Mouse (Mus musculus): Measurements from ENCODE around the gene Zmat3.
A peak's percentile ranks its signal among the peaks of the same experiment; 100 is the strongest.

The Zmat3 gene

DNA sequence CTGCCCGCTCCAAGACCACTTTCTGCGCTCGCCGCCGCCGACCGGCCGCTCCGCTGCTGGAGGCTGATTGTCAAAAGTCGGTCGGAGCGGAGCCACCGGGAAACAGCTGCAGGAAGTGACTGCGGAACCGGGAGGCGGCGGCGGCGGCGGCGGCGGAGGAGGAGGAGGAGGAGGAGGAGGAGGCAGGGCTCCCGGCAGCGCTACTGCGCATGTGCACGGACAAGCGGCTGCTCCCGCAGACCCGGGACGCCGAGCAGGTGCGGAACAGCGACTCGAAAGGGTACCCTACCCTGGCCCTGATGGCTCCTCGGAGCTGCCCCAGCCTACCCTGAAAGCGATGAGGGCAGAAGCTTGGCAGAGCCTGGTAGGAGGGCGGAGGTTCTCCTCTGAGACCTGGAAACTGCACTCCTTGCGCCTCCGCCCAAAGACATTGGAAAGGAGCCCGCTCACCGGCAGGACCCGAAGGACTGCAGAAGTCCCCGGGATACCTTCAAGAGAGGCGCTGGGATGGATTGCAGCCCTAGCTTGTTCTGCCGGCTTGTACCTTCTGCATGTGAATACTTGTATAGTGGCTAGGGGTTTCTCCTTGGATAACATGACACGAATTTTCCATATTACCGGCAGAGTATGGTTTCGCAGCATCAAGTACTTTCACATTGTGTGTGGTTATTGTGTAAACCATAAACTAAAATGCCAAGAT, at the start of gene Zmat3:
Gene Zmat3, minus strand, starts transcription at position 469 of the 700 bp plus-strand sequence.
- DNase-seq = peak; percentile 85

GRCm38 (mm10) chr3:32414381-32414780, 48.6 kb upstream of the Zmat3 start:
- no peak for DNase-seq

GRCm38 (mm10) chr3:32412502-32413044, 46.8 kb upstream of the Zmat3 start:
- no peak for DNase-seq

DNA sequence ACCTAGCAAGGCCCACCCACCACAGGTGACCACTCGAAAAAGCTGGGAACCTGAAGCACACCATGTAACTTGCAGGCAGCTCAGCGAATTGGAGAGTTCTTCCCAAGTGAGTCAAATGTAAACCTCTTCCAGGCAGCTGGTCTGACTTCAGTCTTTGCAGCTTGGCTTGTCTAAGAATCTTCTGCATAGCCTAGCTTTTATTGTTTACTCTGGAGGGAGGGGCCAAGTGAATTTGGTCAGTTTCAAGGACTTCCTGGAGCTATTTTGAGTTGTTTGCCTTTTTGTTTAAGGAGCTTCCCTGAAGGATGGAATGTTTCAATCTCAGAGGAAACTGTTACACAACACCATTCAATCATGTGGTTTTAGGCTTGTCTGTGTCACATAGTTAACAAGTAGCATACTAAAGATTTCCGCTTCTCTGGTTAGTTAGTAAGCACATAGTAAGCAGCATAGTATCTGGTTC, 43.0 kb upstream of the Zmat3 start:
- DNase-seq = no peak

DNA sequence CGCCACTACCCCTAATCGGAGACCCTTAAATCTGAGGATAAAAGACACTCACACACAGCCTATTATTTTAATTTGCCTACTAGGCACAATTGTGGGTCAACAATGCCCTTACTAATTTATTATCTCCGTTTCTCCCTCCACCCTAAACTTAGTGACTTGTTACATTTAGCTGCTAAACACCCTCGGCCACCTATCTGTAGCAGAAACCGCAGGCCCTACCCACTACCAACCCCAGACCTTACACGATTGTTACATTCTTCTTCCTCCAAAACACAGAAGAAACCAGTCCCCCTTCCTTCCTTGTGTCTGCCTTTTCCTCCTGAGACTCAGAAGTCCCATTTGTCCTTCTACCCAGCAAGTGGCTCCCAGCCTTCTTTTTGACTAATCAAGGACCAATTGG, 41.0 kb upstream of the Zmat3 start:
- DNase-seq = no peak

GRCm38 (mm10) chr3:32405699-32406098, 39.9 kb upstream of the Zmat3 start:
- DNase-seq = no peak

- DNase-seq = no peak
Observed at GRCm38 (mm10) chr3:32402990-32403885, 37.4 kb upstream of the Zmat3 start.

DNA sequence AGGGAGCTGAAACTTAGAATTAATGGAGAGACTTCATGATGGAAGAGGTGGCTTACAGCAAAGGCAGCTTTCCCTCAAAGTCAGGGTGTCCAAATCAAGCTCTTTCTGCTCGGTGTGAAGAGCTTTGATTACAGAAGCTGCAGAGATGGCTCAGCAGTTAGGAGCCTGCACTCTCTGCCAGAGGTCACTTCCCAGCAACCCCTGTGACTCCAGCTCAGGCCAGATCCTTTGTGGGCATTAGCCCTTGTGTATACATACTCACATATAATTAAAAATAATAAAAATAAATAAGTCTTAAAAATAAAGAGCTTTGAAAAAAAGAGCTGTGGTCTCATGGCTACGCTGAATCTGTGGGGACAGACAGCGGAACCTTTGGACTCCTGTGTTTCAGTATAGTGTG, 35.8 kb upstream of the Zmat3 start:
- no peak for DNase-seq

- no peak for DNase-seq
Observed at GRCm38 (mm10) chr3:32399931-32400330, 34.1 kb upstream of the Zmat3 start.

- DNase-seq = no peak
Observed at GRCm38 (mm10) chr3:32399381-32399780, 33.6 kb upstream of the Zmat3 start.

GRCm38 (mm10) chr3:32398623-32399022, 32.8 kb upstream of the Zmat3 start:
- no peak for DNase-seq

DNA sequence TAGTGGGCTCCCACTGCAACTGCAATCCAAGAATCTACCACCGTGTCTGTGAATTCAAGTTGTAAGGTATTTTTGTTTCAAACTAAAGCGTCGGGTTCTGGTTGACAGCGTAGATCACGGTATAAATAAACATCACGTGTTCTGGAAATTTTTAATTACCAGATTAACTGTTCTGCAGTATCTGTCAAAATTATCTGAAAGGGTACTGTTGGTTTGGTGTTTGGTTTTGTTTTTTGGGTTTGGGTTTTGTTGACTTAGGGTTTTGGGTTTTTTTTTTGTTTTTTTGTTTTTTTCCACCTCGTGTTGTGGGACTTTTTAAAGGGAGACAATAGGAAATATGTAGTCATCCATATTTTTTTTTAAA, 32.3 kb upstream of the Zmat3 start:
- DNase-seq = no peak

- peak; percentile 66 for DNase-seq
Observed at GRCm38 (mm10) chr3:32397461-32398174, 31.8 kb upstream of the Zmat3 start, which contains the start of gene Pik3ca. Pik3ca (plus strand) TSS chr3:32397671.

- DNase-seq = peak; percentile 98
Observed at GRCm38 (mm10) chr3:32396794-32397460, 31.1 kb upstream of the Zmat3 start.

GRCm38 (mm10) chr3:32395771-32396551, 30.1 kb upstream of the Zmat3 start:
- peak; percentile 12 for DNase-seq

DNA sequence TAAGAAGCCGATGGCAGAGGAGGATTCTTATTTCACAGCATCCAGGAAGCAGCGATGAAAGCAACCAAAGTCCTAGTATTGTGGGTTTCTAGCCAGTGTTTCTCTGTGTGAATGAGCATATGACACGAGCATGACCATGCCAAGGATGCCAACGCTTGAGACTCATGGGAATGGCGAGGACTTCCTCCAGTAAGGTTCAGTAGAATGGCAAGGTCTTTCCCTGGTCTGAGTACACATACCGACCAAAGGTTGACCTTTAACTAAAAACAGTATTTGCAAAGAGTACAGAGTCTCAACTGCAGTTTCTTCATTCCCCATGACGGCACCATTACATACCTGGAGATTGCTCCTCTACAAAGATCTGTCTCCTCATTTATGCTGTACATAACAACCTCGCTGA, 28.2 kb upstream of the Zmat3 start:
- no peak for DNase-seq

- DNase-seq = no peak
Observed at GRCm38 (mm10) chr3:32392841-32393240, 27.0 kb upstream of the Zmat3 start.

DNA sequence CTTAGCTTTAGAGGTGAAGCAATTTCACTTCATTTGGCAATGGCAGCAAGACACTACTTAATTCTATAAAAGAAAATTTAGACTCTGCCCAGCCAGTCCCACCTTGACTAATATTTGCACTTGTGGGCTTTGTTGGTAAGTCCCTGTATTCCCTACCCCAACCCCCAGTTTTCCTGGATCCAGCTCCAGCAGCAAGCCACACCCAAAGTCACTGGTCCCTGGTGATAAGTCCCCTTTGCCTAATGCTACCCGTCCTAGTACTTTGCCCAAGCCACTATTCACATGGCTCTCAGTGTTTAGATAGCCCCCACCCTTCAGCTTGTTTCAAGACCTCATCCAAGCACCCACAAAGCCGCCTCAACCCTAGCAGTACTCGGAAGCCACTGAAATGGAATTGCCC, 15.7 kb upstream of the Zmat3 start:
- no peak for DNase-seq

GRCm38 (mm10) chr3:32379891-32380290, 14.1 kb upstream of the Zmat3 start:
- DNase-seq = no peak

GRCm38 (mm10) chr3:32373236-32373635, 7.4 kb upstream of the Zmat3 start:
- no peak for DNase-seq

- no peak for DNase-seq
Observed at GRCm38 (mm10) chr3:32372470-32372869, 6.7 kb upstream of the Zmat3 start.

- no peak for DNase-seq
Observed at GRCm38 (mm10) chr3:32371957-32372356, 6.1 kb upstream of the Zmat3 start.

All from right cerebral cortex, adult 18-20 months (tissue).